Mouse (Mus musculus): ENCODE data around the gene Pak2. TPM values are rescaled to one million over a fixed set of nuclear protein-coding genes. Genes with fewer than 3 reads are reported as not detected.
A peak's percentile ranks its signal among the peaks of the same experiment; 100 is the strongest.
"Not testable (repeated sequence)": the region's sequence is repeated elsewhere in the genome, so short reads cannot be mapped to it uniquely, and the experiment has no call there.

Gene Pak2
- total RNA-seq, 4 experiments from 2014 or later, result 29.4 to 32.2 (median 30.6) TPM

- DNase-seq (ENCODE audit: low spot score in 2 of 2), result not testable (repeated sequence)
These were observed 18.6 kb upstream of the Pak2 start for GRCm38 (mm10) chr16:32097757-32098156.

DNA sequence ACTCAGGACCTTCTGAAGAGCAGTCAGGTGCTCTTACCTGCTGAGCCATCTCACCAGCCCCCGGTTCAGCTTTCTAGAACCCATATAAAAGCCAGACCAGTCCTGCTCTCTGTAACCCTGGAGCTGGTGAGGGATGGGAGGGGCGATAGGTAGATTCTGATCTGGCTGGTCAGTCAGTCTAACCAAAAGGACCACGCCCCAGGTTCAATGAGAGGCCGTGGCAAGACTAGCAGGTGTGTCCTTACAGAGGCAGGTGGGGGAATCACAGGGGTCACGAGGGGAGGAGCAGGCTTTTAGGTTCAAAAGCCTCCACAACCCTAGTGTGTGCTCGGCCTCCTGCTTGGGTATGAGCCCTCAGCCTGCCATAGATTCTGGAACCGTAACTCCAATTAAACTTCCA lies 12.3 kb upstream of the Pak2 start:
- no peak for DNase-seq (ENCODE audit: low spot score in 2 of 2)

- no peak for DNase-seq (ENCODE audit: low spot score in 2 of 2)
These were observed 8.7 kb upstream of the Pak2 start for GRCm38 (mm10) chr16:32087629-32088443.

DNA sequence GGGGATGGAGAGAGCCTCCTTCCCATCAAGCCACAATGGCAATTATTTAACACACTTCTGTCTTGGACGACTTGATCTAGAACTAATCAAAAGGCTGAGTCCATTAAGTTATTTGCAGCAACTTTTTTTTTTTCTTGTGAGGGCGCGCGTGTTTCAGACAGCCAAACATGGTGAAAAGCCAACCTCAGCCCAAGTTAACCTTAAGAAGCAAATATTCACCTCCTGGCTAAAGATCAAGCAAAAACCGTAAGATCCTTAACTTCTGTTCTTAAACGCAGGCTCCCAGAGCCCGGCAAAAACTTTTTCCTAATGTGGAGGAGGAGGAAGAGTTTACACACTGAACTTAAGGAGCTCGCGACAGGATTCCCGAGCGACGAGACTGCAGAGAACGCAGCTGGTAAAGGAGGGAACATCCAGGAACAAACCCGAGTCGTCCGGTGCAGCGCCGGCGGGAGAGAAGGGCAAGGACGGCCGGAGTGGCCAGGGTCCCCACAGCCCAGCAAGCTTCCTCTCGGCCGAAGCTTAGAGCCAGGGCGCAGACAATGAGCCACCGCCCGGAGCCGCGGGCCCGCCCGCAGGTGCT lies 643 bp downstream of the Pak2 start:
- DNase-seq (ENCODE audit: low spot score in 2 of 2), result no peak

- DNase-seq (ENCODE audit: low spot score in 2 of 2), result no peak
These were observed 1.3 kb downstream of the Pak2 start for GRCm38 (mm10) chr16:32077648-32078407.

GRCm38 (mm10) chr16:32076406-32076805 lies 2.7 kb downstream of the Pak2 start:
- DNase-seq (ENCODE audit: low spot score in 2 of 2), result no peak

GRCm38 (mm10) chr16:32075762-32076161 lies 3.4 kb downstream of the Pak2 start:
- no peak for DNase-seq (ENCODE audit: low spot score in 2 of 2)

- not testable (repeated sequence) for DNase-seq (ENCODE audit: low spot score in 2 of 2)
These were observed 9.1 kb downstream of the Pak2 start for GRCm38 (mm10) chr16:32070070-32070469.

DNA sequence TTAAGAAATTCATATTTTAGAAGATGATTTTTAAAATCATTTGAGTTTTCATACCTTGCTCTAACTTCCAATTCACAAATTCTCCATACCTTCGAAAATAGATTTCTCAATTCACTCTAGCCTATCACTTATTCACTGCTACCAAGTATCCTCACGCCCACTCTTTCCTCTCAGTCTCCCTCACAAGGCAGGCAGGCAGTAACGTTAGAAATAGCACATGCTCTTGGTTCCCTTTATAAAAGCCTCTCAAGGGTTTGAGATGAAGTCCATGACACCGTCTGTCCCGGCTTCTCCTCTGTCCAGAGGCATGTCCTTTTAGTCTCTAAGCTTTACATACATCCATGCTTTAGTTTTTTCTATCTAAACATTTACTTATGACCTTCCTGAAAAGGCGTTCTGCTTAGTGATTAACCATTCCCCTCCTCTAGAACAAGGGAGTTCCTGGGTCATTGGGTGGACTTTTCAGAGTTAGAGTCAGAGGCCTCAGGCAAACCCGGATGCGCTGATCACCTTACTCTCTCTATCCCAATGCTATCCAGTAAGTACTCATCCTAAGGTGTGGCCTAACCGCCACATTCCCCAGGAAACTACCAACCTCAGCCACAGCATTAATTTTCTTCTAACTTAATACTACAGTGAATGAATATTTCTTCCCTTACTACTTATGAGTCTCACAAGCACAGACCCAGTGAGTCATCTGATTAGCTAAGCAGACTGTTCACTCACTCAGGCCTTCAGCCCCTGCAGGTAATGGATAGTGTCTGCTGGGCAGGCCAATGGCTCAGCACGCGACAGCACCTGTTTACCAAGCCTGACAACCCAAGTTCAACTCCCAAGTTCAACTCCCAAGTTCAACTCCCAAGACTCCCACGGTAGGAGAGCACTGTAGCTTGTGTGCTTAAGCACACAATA lies 10.5 kb downstream of the Pak2 start:
- no peak for DNase-seq (ENCODE audit: low spot score in 2 of 2)

- no peak for DNase-seq (ENCODE audit: low spot score in 2 of 2)
These were observed 12.2 kb downstream of the Pak2 start for GRCm38 (mm10) chr16:32066899-32067298.

GRCm38 (mm10) chr16:32063900-32064299 lies 15.2 kb downstream of the Pak2 start:
- no peak for DNase-seq (ENCODE audit: low spot score in 2 of 2)

GRCm38 (mm10) chr16:32062226-32062625 lies 16.9 kb downstream of the Pak2 start:
- DNase-seq (ENCODE audit: low spot score in 2 of 2), result no peak

GRCm38 (mm10) chr16:32059840-32060523 lies 19.2 kb downstream of the Pak2 start:
- no peak for DNase-seq (ENCODE audit: low spot score in 2 of 2)

- DNase-seq (ENCODE audit: low spot score in 2 of 2), result no peak
These were observed 20.3 kb downstream of the Pak2 start for GRCm38 (mm10) chr16:32058817-32059216.

DNA sequence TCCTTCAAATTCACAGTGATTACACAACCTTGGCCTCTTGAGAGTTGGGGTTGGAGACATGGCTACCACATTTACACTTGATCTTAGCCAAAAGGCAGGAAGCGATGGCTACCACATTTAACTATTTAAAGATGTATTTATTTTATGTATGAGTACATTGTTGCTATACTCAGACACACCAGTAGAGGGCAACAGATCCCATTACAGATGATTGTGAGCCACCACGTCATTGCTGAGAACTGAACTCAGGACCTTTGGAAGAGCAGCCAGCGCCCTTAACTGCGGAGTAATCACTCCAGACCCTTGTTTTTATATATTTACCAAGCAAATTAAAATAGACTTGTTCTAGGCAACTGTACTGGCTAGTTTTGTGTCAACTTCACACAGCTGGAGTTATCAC lies 36.8 kb downstream of the Pak2 start:
- DNase-seq (ENCODE audit: low spot score in 2 of 2), result no peak

- no peak for DNase-seq (ENCODE audit: low spot score in 2 of 2)
These were observed 59.5 kb downstream of the Pak2 start for GRCm38 (mm10) chr16:32019678-32020077.

- DNase-seq (ENCODE audit: low spot score in 2 of 2), result no peak
These were observed 68.8 kb downstream of the Pak2 start for GRCm38 (mm10) chr16:32010330-32010729.

- peak; percentile 48 to 54 for DNase-seq (ENCODE audit: low spot score in 2 of 2)
These were observed 69.2 kb downstream of the Pak2 start for GRCm38 (mm10) chr16:32009913-32010312.

DNA sequence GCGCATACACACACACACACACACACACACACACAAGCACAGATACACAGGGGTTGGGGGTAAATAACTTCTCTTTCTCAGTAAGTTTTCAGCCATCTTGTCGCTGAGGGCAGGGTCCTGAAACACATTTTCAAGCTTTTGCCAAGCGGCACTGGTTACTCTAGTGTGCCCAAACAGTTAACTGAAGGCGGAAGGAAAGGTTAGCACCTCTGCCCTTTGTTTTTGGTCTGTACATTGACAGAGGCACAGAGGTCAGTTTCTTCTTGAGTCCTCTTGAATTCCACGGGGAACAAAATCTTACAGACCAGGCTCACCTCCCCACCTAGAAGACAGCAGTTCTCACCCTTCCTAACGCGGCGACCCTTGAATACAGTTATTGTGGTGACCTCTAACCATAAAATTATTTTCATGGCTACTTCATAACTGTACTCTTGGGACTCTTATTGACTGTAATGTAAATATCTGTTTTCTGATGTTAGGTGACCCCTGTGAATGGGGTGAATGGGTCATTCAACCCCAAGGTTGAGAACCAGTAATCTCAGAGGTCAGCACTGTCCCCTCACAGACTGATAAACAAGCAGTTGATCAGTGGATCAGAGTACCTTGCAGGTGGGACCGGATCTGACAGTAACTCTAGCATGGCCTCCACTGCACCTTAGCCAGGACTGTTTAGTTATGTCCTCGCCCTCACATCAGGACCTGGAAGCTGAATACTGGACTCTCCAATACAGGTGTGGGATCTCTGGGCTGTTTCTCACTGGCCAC lies 70.4 kb downstream of the Pak2 start:
- no peak for DNase-seq (ENCODE audit: low spot score in 2 of 2)

DNA sequence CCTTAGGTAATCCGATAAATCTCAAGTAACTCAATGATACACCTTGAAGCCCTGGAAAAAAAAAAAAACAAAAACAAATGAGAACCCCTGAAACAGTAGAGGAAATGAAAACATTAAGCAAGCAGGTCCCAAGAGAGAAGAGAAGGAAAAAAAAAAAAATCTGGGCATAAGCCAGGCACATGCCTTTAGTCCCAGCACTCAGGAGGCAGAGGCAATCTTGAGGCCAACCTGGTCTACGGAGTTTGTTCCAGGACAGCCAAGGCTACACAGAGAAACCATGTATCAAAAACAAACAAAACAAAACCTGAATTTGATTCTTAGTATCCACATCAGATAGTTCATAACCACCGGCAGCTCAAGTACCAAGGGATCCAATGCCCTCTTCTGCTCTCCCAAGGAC lies 74.4 kb downstream of the Pak2 start:
- DNase-seq (ENCODE audit: low spot score in 2 of 2), result no peak
